Mouse (Mus musculus) myocyte (in vitro differentiated cells): Measurements from ENCODE around the gene Golga3.

Experiments used
- CEBPB ChIP-seq: IDR thresholded peaks from 2 replicates; pipeline ENCODE4 v1.6.1; 2011; ENCODE audit warnings: mild to moderate bottlenecking, moderate library complexity; ENCODE audit not compliant: poor library complexity, insufficient read depth, severe bottlenecking
- MAX ChIP-seq: IDR thresholded peaks from one replicate; pipeline ENCODE4 v1.6.1; 2011; ENCODE audit warnings: low read depth, mild to moderate bottlenecking, control low read depth
- POLR2A ChIP-seq: IDR thresholded peaks from one replicate; pipeline ENCODE4 v1.6.1; 2011; ENCODE audit warnings: low read depth, mild to moderate bottlenecking, control low read depth, moderate library complexity; ENCODE audit not compliant: insufficient read length
- POLR2AphosphoS2 ChIP-seq: IDR thresholded peaks from one replicate; pipeline ENCODE4 v1.6.1; 2011; ENCODE audit warnings: low read depth, control low read depth; ENCODE audit not compliant: insufficient read length

- TF ChIP-seq POLR2A, result no peak
- TF ChIP-seq POLR2AphosphoS2, result no peak
- no peak for TF ChIP-seq CEBPB
- TF ChIP-seq MAX, result no peak
Observed at GRCm38 (mm10) chr5:110169374-110169773, 7.1 kb upstream of the Golga3 start.
